Mouse (Mus musculus): ENCODE results near the gene Nup93. TPM values are rescaled to one million over a fixed set of nuclear protein-coding genes. Genes with fewer than 3 reads are reported as not detected.

Gene Nup93
- total RNA-seq, 4 experiments from 2014 or later: 48.3 to 54.1 (median 49.8) TPM

DNA sequence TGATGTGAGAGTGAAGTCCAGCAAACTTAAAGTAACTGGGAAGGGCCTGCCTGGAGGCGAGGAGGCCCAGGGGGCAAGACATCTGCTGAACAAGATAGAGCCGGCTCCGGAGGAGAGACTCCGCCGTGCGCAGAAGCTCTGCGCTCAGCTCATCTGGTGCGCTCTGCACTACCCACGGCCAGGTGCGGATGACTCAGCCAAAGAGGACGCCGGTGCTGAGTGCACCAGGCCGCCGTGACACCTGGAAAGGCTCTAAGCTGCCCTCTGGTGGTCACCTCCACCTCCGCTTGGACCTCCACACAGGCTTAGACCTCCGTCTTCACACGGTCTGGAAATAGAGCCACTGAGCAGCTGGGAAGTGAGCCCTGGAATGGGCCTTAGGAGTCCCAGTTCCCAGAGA lies 27.8 kb upstream of the Nup93 start:
- no peak for DNase-seq (ENCODE audit: low spot score in 2 of 2)

GRCm38 (mm10) chr8:94187290-94188002 lies 26.9 kb upstream of the Nup93 start:
- DNase-seq (ENCODE audit: low spot score in 2 of 2): no peak

DNA sequence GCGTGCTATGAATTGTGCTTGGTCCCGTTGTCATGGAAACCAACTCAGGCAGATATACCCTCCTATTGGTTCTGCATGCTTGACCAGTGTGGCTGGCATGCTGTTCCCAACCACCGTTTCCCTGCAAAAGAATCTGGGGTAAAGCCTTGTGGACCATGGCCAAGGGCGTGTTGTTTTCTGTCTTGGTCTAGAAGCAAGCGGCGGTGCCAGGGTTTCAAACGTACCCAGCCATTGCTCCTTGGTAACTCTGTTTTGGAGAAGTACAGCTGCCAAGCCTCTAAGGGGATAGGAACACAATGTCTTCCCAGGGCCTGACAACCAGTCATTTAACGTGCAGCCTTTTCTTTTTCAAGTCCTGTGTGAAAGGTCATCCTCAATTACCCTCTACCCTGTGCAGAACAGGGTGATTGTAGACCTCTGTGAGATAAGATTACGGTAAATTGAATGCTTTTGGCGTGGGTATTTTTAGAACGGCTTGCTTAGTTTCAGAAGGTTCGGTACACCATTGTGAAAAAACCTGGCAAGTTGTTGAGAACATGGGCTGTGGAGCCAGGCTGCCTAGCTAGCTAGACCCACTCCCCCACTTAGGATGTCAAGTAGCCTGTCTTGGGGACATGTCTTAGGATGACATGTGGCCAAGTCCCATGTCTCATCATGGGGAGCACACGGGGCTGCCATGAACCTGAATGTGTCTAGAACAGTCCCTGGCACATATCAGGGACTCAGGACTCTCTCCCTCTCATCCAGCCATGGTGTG lies 24.9 kb upstream of the Nup93 start:
- peak in 1 of 2 experiments; percentile 83 for DNase-seq (ENCODE audit: low spot score in 2 of 2)

DNA sequence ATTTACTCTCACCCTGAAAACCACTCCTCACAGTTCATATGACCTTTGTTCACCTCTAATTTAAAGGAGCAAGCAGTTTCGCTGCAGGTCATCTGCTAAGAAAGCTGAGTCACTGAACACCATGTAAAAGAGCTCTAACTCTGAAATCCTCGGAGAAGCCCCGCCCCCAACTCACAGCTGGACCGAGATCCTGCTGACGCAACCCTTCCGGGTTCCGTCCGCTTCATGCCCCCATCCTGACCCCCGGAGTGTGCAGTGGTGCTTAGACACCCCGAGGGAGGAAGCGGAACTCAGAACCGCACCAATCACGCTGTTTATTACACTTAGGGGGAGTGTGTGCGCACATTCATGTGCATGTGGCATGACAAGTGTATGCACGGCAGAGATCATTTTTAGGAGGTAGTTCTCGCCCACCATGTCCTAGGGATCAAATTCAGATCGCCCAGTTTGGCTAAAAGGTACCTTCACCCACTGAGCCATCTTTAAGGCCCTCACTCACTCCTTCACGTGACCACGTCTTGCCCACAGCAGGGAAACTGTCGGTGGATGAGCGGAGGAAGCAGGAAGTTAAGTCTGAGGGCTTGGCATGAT lies 23.2 kb upstream of the Nup93 start:
- no peak for DNase-seq (ENCODE audit: low spot score in 2 of 2)

DNA sequence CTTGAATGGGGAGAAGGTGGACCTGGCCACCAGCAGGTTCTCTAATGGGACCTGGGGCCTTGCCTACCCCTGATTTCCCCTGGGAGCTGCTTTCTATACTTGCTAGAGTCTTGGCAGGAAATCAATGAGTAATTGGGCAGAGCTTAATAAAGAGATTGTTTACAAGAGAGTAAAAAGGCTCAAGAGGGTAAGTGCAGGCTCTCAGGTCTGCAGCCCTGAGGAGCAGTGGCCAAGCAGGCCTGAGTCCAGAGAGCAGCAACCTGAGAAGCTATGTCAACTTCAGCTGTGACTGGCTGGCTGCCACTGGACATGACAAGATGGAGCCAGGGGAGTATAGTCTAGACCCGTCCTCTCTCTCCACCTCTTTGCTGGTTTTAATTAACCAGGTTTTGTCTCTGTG lies 21.4 kb upstream of the Nup93 start:
- no peak for DNase-seq (ENCODE audit: low spot score in 2 of 2)

GRCm38 (mm10) chr8:94194591-94195223 lies 19.7 kb upstream of the Nup93 start:
- DNase-seq (ENCODE audit: low spot score in 2 of 2): no peak

DNA sequence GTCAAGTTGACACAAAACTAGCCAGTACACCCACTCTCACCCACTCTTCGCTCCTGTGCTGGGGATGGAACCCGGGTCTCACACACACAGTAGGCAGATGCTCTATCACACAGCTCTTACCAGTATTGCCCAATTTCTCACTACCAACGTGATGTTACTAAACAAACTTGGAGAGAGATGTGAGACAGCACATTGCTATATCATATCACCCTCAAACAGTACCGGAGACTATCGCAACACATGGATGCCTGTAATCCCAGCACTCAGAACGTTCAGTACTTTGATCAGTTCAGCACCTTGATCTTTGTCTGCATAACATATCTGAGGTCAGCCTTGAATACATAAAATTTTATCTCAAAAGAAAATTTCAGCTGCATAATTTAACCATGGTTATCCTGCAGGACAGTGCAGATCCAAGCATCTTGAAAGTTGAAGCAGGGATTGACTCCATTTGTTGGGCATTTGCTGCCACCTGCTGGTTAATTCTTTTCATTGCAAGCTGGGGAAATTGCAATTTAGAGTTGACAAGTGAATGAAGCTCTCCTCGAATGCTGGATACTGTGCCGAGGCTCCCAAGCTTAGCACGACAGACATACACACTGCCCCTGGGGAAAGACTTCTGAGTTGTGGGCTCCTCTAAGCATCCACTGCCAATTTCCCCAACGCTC lies 15.0 kb upstream of the Nup93 start:
- peak in 1 of 2 experiments; percentile 58 for DNase-seq (ENCODE audit: low spot score in 2 of 2)

GRCm38 (mm10) chr8:94204043-94204442 lies 10.3 kb upstream of the Nup93 start:
- no peak for DNase-seq (ENCODE audit: low spot score in 2 of 2)

DNA sequence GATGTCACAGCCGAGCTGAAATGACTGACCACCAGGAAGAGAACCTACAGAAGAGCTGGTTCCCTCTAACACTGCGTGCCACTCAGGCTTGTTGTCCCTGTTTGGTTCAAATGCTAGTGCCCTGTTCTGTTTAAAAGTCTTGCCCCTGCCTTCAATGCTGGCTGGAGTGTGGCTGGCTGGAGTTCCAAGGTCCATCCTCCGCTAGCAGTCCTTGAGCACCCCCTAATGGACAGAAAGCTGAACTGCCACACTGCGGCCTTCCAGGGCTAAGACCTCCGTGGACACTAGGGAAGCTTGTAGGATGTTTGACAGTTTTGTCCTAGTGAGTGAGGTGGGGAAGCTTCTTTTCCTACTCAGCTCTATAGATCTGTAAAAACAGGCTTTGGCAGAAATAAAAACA lies 8.6 kb upstream of the Nup93 start:
- no peak for DNase-seq (ENCODE audit: low spot score in 2 of 2)

GRCm38 (mm10) chr8:94206256-94206655 lies 8.1 kb upstream of the Nup93 start:
- DNase-seq (ENCODE audit: low spot score in 2 of 2): peak in 1 of 2 experiments; percentile 39

- no peak for DNase-seq (ENCODE audit: low spot score in 2 of 2)
These were observed 6.9 kb upstream of the Nup93 start for GRCm38 (mm10) chr8:94207491-94207890.

DNA sequence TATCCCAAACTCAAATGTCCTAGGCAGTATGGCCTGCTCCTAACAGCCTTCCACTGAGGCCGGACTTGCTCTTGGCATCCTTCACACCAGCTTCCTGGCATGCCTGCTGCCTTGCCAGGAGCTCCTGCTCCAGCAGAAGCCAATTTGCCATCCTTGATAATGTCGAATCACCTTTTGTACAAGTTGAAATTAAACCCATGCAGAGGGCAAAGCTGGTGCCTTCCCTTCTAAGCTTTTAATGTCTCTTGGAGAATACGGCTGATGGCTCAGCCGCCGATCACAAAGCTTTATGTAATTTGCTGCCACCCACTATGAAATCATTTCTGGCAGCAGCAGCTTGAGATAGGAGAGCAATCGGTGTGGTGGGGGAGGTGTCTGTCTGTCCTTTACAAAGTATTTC lies 4.7 kb upstream of the Nup93 start:
- DNase-seq (ENCODE audit: low spot score in 2 of 2): peak; percentile 51 to 68

DNA sequence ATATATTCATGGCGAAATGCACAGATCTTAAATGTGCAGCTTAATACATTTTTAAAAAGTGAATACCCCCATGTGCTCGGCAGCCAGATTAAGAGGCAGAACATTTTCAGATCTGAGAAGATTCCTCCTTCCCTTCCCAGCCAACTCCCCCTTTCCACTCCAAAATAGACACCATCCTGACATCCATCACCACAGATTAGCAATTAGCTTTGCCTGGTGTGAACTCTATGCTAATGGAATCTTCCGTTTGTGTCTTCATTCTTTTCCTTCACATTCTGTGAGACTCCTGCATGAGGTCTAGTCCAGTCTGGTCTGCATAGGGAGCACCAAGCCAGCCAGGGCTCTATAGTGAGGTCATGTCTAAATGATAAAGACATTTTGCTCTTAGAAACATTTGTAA lies 4.1 kb upstream of the Nup93 start:
- DNase-seq (ENCODE audit: low spot score in 2 of 2): no peak

DNA sequence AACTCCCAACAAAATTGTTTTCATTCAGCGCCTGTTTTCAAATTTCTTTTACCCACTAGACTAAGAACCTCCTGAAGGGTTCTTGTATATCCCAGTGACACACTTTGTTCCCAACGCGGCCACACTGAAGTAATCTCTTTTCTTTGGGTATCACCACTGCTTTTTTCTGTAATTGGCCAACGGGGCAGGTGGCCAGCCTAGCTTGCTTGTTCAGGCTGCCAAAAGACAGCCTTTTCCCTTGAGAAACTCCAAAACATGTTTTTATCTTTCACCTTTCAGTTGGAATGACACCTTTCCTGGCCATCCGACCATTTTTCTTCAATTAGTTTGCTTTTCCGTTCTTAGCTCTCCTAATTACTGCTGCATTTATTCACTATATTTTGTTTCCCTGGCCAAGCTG lies 545 bp upstream of the Nup93 start:
- DNase-seq (ENCODE audit: low spot score in 2 of 2): no peak

DNA sequence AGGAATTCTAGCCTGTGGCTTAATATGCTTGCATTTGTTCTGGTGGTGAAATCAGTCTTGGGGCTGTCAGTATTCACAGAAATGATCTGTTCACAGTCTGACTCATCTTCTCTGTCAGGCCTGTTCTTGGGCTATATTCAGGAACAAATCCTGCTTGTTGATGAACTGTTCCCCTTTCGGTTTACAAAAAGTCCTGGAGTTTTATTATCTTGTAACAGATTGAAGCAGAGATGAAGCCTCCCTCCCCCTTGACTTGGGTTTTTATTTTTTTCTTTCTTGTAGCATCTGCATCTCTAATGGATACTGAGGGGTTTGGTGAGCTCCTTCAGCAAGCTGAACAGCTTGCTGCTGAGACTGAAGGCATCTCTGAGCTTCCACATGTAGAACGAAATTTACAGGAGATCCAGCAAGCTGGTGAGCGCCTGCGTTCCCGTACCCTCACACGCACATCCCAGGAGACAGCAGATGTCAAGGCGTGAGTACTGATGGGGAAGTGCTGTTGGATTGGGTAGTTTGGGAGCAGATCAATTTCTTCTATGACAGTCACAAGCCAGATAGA lies 13.1 kb downstream of the Nup93 start:
- no peak for DNase-seq (ENCODE audit: low spot score in 2 of 2)

GRCm38 (mm10) chr8:94240240-94240751 lies 25.9 kb downstream of the Nup93 start:
- no peak for DNase-seq (ENCODE audit: low spot score in 2 of 2)

GRCm38 (mm10) chr8:94249836-94250435 lies 35.6 kb downstream of the Nup93 start:
- no peak for DNase-seq (ENCODE audit: low spot score in 2 of 2)

DNA sequence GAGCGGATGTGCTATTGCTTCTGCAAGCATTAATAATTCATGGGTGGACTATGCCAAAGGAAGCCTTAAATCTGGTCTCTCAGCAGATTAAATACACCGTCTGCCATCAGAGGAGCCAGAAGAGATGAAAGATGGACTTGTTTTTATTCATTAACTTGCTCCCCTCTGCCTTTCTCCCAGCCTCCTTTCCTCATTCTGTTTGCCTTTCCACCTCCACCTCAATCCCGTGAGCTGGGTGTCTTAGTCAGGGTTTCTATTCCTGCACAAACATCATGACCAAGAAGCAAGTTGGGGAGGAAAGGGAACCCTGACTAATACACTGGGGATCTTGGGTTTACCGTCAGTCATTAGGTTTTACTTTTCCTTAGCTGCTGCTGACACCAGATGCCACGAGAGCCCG lies 44.5 kb downstream of the Nup93 start:
- DNase-seq (ENCODE audit: low spot score in 2 of 2): no peak

- DNase-seq (ENCODE audit: low spot score in 2 of 2): no peak
These were observed 48.4 kb downstream of the Nup93 start for GRCm38 (mm10) chr8:94262626-94263297.
